Mouse (Mus musculus) urinary bladder, postnatal 36 days (tissue): ENCODE data around the gene Sytl3.
A peak's percentile ranks its signal among the peaks of the same experiment; 100 is the strongest.
"Not testable (repeated sequence)": the region's sequence is repeated elsewhere in the genome, so short reads cannot be mapped to it uniquely, and the experiment has no call there.

Source experiments
- DNase-seq, 2 experiments: peaks; one replicate each; pipeline ENCODE4 v3.0.0; 2022; ENCODE audit warnings: low spot score in 2 of 2, mixed read lengths in 1 of 2

Gene Sytl3

DNA sequence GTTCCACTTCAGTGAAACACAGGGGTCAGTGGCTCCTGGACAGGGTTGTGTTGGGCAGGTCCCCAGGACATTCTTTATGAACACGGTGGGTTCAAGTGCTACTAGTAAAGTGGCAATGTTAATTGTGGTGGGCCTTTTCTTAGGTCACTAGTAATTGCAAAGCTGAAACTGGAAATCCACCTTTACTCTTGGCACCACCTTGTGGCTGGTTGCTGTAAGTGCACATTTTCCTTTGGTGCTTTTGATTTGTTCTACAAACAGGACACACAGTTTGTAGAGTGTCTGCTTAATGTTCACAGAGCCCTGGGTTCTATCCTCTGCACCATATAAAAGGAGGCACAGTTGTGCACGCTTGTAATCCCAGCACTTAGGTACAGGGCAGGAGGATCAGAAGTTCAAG, 32.7 kb downstream of the Sytl3 start:
- peak; percentile 89 to 93 for DNase-seq

- not testable (repeated sequence) for DNase-seq
Measured at GRCm38 (mm10) chr17:6695712-6696111, 36.8 kb downstream of the Sytl3 start.

DNA sequence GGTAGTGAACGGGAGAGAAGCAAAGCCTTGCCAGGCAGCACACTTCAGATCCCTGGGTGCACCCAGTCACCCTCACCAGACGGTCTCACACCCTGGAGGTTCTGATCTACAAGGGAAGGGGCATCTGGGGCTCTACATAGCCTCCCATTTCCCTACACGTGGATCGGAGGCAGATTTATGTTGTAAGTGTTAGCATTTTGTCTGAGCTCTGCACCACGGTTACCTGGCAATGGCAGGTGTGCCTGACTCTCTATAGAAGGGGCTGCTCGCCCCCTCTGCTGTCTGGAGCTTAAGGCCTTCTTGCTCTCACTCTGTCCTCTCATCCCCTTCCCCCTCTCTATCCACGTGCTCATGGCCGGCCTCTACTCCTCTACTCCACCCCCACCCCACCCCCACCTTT, 37.6 kb downstream of the Sytl3 start:
- not testable (repeated sequence) for DNase-seq

- DNase-seq = peak in 1 of 2 experiments; percentile 67
Measured at GRCm38 (mm10) chr17:6697224-6697775, 38.4 kb downstream of the Sytl3 start.

GRCm38 (mm10) chr17:6699502-6699901, 40.6 kb downstream of the Sytl3 start:
- not testable (repeated sequence) for DNase-seq

GRCm38 (mm10) chr17:6700077-6700476, 41.2 kb downstream of the Sytl3 start:
- DNase-seq = not testable (repeated sequence)

DNA sequence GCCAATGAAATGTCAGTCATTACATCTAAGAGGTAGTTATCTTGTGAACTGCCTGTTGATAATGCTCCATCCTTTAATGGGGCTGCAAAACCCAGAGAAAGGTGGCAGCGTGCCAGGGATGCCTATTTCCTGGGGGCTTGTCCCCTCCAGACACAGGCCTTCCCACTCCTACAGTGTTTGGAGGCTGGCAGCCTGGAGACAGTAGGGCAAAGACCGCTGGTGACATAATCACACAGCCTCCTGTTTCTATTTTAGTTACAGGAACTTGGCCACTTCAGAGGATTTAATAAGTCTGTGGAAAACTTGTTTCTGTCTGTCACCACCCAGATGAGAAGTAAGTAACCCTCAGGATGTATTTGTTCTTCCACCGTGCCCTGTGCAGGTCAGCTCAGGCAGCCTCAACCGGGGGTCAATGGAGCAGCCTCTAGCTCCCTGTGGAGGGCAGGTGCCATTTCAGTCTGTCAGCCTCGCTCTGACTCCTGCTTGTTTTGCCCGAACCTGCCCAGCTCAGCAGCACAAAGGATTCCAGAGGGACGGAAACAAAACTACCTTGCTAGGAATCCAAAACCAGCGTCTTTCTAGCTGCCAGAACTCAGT, 43.8 kb downstream of the Sytl3 start:
- peak in 1 of 2 experiments; percentile 60 for DNase-seq

DNA sequence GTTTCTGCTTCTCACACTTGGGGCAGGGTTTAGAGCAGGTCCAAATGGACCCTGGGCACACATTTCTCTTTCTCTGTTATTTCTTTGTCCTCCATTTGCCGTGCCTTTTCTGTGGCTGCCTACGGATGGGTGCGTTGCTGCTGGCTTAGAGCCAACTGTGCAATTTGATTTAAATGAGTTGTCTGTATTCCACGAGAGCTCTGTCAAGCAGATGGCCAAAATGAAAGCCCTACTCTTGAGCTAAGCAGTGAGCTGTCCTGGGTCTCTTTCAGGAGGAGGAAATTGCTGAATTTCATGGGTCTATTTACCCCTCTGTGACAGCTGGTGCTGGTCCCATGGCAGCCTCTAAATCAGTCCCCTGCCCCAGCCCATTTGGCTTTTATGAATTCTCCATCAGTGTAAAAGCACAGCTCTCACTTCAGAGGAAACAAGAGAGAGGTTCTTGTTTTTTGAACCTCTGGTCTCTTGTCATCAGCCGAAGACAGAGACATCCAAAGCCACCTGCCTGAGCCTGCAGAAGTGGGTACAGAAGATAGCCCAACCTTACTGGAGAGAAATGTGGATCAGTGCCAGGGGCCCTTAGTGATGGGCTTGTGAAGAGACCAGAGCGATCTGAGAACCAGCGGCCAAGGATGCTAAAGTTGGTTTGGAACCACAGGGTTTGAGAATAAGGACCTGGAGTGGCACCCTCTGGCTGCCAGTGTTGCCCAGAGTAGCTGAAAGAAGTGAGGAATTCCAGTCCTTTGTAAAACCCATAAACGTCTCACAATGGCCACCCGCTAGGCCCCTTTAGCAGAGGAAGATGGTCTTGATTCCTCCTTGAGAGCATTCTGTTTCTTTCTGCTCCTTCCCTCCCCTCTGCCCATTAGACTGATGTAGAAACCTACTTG, 44.7 kb downstream of the Sytl3 start:
- DNase-seq = not testable (repeated sequence)

- not testable (repeated sequence) for DNase-seq
Measured at GRCm38 (mm10) chr17:6706448-6706847, 47.6 kb downstream of the Sytl3 start.

DNA sequence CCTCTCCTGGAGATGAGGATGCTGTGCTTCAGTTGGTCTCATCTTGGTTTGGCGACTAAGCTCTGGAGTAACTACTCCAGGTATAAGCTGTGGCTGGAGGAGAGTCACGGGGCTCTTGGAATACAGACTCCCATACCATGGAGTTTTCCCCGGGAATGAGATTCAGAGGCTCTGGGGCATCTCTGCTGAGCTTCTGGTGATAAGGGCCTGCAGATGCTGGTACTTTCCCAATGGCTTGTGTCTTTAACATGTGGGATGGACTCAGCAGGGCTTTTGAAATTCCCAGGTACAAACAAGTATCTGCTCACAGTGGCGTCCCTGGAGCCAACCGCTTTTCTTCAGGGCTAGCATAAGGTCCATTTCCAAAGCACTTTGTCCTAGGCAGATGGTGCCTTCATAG, 48.5 kb downstream of the Sytl3 start:
- not testable (repeated sequence) for DNase-seq

DNA sequence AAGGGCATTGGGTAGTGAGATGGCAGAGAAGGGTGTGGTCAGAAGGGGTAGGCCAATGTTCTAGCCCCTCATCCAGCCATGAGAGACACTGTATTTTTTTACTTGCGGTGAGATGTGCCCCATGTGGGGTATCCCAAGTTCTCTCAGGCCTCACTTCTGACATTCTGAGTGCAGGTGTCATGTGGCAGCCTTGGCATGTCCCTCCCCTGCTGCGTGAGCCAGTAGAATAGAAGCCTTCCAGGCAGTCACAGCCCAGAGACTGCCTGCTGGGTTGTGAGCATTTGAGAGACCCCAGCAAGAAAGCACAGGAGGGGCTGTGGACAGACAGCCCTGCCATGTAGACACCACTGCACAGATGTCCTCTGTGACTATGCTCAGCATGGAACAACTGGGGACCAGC, 49.3 kb downstream of the Sytl3 start:
- DNase-seq = not testable (repeated sequence)

GRCm38 (mm10) chr17:6713483-6713882, 54.6 kb downstream of the Sytl3 start:
- not testable (repeated sequence) for DNase-seq

- DNase-seq = not testable (repeated sequence)
Measured at GRCm38 (mm10) chr17:6713944-6714343, 55.1 kb downstream of the Sytl3 start.

GRCm38 (mm10) chr17:6727996-6728610, 69.2 kb downstream of the Sytl3 start:
- no peak for DNase-seq

- no peak for DNase-seq
Measured at GRCm38 (mm10) chr17:6729244-6729742, 70.4 kb downstream of the Sytl3 start.

DNA sequence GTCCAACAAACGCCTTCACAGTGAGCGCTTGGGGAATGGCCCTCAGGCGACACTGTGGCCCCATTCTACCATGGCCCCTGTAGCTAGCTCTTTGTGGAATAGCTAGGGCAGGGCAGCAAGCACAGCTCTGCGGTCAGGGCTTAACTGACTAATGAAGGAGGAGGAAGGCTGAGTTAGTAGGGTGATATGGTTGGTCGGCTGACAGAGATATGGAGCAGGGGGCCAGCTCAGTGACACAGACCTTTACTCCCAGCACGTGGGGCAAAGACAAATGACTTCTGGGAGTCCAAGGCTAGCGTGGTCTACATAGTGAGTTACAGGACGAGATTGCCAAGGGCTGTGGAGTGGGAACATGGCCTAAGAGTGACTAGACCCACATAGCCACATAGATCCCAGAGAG, 72.2 kb downstream of the Sytl3 start:
- DNase-seq = no peak

GRCm38 (mm10) chr17:6731634-6732033, 72.7 kb downstream of the Sytl3 start:
- no peak for DNase-seq

DNA sequence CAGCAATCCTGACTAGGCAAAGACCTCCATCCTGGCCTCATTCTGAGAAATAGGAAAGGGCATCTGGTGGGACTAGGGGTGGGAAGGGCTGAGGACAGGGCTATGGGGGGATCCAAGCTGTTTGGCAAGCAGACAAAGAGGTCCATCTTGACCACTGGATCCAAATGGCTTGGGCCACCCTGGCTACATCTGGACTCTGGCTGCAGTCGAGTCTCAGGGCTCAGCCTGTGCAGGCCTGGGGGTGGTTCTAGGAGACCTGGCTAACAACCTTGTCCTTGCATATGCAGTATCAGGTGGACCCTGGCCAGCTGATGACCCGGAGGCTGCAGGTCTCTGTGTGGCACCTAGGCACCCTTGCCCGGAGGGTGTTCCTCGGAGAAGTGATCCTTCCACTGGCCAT, 73.8 kb downstream of the Sytl3 start:
- DNase-seq = no peak

GRCm38 (mm10) chr17:6733322-6733875, 74.5 kb downstream of the Sytl3 start:
- DNase-seq = no peak

- no peak for DNase-seq
Measured at GRCm38 (mm10) chr17:6734746-6735441, 76.0 kb downstream of the Sytl3 start.
